Mouse (Mus musculus): ENCODE data around the gene Rtkn2. TPM values are rescaled to one million over a fixed set of nuclear protein-coding genes. Genes with fewer than 3 reads are reported as not detected.

Rtkn2 gene
- polyA plus RNA-seq, 1 experiment from 2014 or later, result 5.0 TPM

DNA sequence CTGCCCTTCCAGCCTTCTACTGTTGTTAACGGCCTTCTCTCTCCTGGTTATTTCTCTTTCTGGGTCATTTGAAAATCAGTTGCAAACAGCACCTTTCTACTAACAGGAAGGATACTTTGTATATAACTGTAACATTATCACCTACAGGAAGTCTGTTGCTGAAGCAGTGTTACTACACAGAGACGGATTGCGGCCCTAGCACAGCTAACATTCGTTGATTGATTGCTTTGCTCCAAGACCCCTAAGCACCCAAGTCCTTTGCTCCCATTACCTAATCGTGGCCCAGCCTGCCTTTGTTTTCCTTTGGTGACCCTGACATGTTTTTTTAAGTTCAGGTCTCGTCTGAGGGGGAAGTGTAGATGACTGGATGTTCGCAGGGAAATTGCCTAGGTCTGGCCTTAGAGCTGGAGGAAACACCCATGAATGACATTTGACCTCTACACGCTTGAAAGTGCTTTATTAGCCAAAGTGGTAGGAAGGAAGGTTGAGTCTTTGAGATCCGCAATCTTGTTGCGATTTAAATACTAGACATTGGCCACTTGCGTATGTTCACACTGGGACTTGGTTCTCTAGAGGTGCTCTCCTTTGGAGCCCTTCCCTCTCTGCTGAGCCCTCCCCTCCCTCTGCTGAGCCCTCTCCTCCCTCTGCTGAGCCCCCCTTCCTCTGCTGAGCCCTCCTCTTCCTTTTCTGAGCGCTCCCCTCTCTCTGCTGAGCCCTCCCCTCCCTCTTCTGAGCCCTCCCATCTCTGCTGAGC, 49.1 kb downstream of the Rtkn2 start:
- Histone ChIP-seq H3K4me3 (ENCODE audit: low read length) (no peak overlapping the region), H3K27ac (ENCODE audit: low read length) (no peak overlapping the region), H3K4me2 (ENCODE audit: low read depth, low read length) (no peak overlapping the region), H3K9me3 (ENCODE audit: control insufficient read depth, low read length) (0 out of 2 replicates have a peak, but pooled peaks cover under 1% of the 10 kb centered on the region), H3K36me3 (ENCODE audit: control insufficient read depth, insufficient read depth, low read length) (peaks cover 3% of the 10 kb centered on the region; the same call in 1 of the 2 replicates), H3K9ac (ENCODE audit: low read depth, low read length) (no peak overlapping the region), H3K4me1 (ENCODE audit: control insufficient read depth, insufficient read depth, low read length) (no peaks in the 10 kb centered on the region), H3K27me3 (replicated peaks; ENCODE audit: control insufficient read depth, insufficient read depth, low read length) (no peaks in the 10 kb centered on the region)
- 72% methylated on average over 12 of the region's 12 CpGs for WGBS
- ATAC-seq, result no peak

DNA sequence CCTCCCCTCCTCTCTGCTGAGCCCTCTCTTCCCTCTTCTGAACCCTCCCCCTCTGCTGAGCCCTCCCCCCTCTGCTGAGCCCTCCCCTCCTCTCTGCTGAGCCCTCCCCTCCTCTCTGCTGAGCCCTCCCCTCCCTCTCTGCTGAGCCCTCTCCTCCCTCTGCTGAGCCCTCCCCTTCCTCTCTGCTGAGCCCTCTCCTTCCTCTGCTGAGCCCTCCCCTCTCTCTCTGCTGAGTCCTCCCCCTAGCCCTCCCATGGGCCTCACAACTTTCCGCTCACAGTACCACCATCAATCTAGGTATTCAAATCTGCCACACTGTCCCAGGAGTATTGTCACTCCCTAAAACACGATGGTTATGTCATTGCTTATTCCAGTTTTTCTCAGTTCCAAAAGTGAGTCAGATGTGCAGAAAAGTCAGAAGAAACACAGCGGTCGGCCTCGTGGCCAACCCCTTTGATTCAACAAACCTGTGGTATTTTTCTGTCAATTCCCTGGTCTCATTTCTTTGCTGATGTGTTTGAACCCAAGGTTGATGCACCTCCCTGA, 49.8 kb downstream of the Rtkn2 start:
- 83% methylated on average over 5 of the region's 5 CpGs for WGBS
- Histone ChIP-seq H3K36me3 (ENCODE audit: control insufficient read depth, insufficient read depth, low read length) (peaks cover 3% of the 10 kb centered on the region; the same call in 1 of the 2 replicates), H3K27ac (ENCODE audit: low read length) (no peak overlapping the region), H3K9ac (ENCODE audit: low read depth, low read length) (no peak overlapping the region), H3K4me1 (ENCODE audit: control insufficient read depth, insufficient read depth, low read length) (no peaks in the 10 kb centered on the region), H3K4me3 (ENCODE audit: low read length) (no peak overlapping the region), H3K4me2 (ENCODE audit: low read depth, low read length) (no peak overlapping the region), H3K27me3 (replicated peaks; ENCODE audit: control insufficient read depth, insufficient read depth, low read length) (no peaks in the 10 kb centered on the region), H3K9me3 (ENCODE audit: control insufficient read depth, low read length) (0 out of 2 replicates have a peak, but pooled peaks cover 5% of the 10 kb centered on the region)
- ATAC-seq, result no peak

DNA sequence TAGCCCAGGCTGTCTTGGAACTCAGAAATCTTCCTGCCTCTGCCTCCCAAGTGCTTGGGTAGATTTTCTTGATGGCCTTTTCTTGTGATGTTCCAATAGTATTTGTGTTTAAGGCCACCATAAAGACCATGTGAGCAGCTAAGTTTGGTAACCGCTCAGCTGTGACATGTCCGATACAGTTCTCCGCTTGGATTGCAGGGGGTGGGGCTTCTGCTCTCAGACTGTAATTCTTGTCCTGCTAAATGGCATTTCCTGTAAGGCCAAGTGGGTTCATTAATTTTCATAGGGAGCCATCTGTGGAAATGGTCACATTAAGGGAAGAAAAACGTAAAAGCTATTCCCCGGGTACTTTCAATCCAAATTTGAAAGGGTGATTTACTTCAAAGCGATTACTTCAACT, 50.7 kb downstream of the Rtkn2 start:
- H3K27me3 ChIP-seq (replicated peaks; ENCODE audit: control insufficient read depth, insufficient read depth, low read length), result no peaks in the 10 kb centered on the region
- H3K4me1 ChIP-seq (ENCODE audit: control insufficient read depth, insufficient read depth, low read length), result no peaks in the 10 kb centered on the region
- peaks cover 3% of the 10 kb centered on the region; the same call in 1 of the 2 replicates for H3K36me3 ChIP-seq (ENCODE audit: control insufficient read depth, insufficient read depth, low read length)
- ATAC-seq, result no peak
- 0 out of 2 replicates have a peak, but pooled peaks cover 5% of the 10 kb centered on the region for H3K9me3 ChIP-seq (ENCODE audit: control insufficient read depth, low read length)
- no peak overlapping the region for H3K27ac ChIP-seq (ENCODE audit: low read length)
- H3K4me2 ChIP-seq (ENCODE audit: low read depth, low read length), result no peak overlapping the region
- H3K4me3 ChIP-seq (ENCODE audit: low read length), result no peak overlapping the region
- WGBS, result 67% methylated on average over 6 of the region's 6 CpGs
- no peak overlapping the region for H3K9ac ChIP-seq (ENCODE audit: low read depth, low read length)

DNA sequence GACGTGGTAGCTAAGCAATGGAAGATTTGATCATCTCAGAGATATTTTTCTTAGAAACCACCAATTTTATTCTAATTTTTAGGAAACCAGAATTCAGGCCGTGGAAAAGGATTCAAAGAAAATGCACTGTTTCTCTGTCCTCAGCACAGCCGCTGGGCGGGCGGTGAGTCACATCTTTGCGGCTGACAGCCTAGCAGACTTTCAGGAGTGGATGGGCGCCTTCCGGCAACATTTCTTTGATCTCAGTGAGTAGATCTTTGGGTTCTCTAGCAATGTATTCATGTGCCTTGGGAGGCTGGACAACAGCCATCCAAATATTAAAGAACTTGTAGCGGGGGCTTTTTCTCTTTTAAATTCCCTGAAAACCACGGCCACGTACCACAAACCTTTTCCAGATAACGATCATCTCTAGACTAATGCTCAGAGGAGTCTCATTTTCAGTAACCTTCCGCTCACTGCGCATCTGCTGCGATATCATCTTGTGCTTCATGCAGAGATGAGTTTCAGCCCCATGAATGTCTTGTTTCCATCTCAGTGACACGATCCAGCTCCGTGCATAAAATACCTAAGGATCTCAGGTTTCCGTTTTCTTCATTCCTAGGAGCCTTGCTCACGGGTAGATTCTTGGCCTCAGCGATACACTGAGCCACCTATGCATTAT, 56.5 kb downstream of the Rtkn2 start:
- H3K4me3 ChIP-seq (ENCODE audit: low read length), result no peak overlapping the region
- H3K9me3 ChIP-seq (ENCODE audit: control insufficient read depth, low read length), result 0 out of 2 replicates have a peak, but pooled peaks cover 5% of the 10 kb centered on the region
- H3K27ac ChIP-seq (ENCODE audit: low read length), result no peak overlapping the region
- no peak overlapping the region for H3K9ac ChIP-seq (ENCODE audit: low read depth, low read length)
- no peaks in the 10 kb centered on the region; the same call in 1 of the 2 replicates for H3K36me3 ChIP-seq (ENCODE audit: control insufficient read depth, insufficient read depth, low read length)
- ATAC-seq, result no peak
- WGBS, result 93% methylated on average over 20 of the region's 20 CpGs
- H3K27me3 ChIP-seq (replicated peaks; ENCODE audit: control insufficient read depth, insufficient read depth, low read length), result no peaks in the 10 kb centered on the region
- H3K4me2 ChIP-seq (ENCODE audit: low read depth, low read length), result no peak overlapping the region
- H3K4me1 ChIP-seq (ENCODE audit: control insufficient read depth, insufficient read depth, low read length), result no peaks in the 10 kb centered on the region

DNA sequence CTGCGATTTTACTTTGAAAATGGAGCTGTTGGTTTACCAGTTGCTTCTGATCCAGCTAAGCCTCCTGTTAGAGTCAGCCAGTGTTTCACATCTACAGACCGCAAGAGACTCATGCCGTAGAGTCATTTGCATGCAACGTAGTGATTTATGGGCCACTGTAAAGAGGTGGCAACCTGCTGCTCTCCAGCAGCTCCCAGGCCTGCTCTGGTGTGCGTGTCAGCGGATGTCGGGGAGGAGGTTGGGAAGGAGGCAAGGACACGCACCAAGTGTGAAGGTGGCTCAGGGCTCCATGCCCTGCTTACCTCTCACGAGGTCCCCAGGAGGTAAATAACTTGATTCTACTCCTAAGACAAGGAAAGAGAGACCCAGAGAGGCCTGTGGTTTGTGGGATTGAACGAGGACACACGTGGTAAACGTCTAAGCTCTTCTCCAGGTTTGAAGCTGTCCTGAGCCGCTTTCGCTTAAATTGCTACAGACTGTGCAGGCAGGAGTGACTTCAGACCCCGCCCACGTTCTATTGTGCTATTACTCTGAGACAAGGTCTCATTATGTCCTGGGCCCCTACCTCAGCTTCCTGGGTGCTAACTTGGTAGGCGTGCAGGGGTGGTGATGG, 57.1 kb downstream of the Rtkn2 start:
- H3K4me2 ChIP-seq (ENCODE audit: low read depth, low read length), result no peak overlapping the region
- no peak overlapping the region for H3K9ac ChIP-seq (ENCODE audit: low read depth, low read length)
- 85% methylated on average over 17 of the region's 17 CpGs for WGBS
- no peaks in the 10 kb centered on the region for H3K27me3 ChIP-seq (replicated peaks; ENCODE audit: control insufficient read depth, insufficient read depth, low read length)
- no peak overlapping the region for H3K4me3 ChIP-seq (ENCODE audit: low read length)
- 0 out of 2 replicates have a peak, but pooled peaks cover 5% of the 10 kb centered on the region for H3K9me3 ChIP-seq (ENCODE audit: control insufficient read depth, low read length)
- no peaks in the 10 kb centered on the region; the same call in 1 of the 2 replicates for H3K36me3 ChIP-seq (ENCODE audit: control insufficient read depth, insufficient read depth, low read length)
- H3K27ac ChIP-seq (ENCODE audit: low read length), result no peak overlapping the region
- no peak for ATAC-seq
- H3K4me1 ChIP-seq (ENCODE audit: control insufficient read depth, insufficient read depth, low read length), result no peaks in the 10 kb centered on the region

DNA sequence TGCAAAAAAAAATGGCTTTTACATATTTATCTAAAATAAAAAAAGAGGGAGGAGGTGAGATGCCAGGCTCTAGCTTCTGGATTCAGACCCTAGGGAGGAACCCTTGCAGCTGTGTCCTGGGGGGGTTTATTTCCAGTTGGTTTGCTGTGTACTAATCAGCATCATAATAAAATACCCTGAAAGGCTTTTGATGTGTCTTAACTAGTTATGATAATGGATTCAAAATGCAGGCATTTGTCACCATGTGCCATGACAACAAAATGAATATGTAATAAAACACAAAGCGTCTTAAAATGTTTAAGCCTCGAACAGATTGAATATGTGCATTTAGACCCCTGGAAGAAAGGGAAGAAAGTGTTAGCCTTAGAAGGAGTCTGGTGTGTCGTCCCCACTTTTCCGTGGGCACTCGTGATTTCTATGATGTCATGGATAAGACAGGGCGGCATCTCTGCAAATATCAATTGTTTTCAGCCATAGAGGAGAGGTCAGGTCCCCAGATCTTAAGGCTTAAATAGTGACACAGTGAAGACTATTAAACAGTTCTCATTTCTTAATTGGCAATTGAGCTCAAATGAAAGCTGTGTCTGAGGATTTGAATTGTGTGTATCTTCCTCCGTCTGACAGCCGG, 59.7 kb downstream of the Rtkn2 start:
- Histone ChIP-seq H3K27ac (ENCODE audit: low read length) (no peak overlapping the region), H3K4me3 (ENCODE audit: low read length) (no peak overlapping the region), H3K27me3 (replicated peaks; ENCODE audit: control insufficient read depth, insufficient read depth, low read length) (no peaks in the 10 kb centered on the region), H3K9ac (ENCODE audit: low read depth, low read length) (no peak overlapping the region), H3K36me3 (ENCODE audit: control insufficient read depth, insufficient read depth, low read length) (no peaks in the 10 kb centered on the region), H3K4me1 (ENCODE audit: control insufficient read depth, insufficient read depth, low read length) (no peaks in the 10 kb centered on the region), H3K4me2 (ENCODE audit: low read depth, low read length) (no peak overlapping the region), H3K9me3 (ENCODE audit: control insufficient read depth, low read length) (no peaks in the 10 kb centered on the region)
- WGBS, result 87% methylated on average over 8 of the region's 8 CpGs
- ATAC-seq, result no peak

GRCm38 (mm10) chr10:68039641-68040205, 60.4 kb downstream of the Rtkn2 start:
- H3K4me1 ChIP-seq (ENCODE audit: control insufficient read depth, insufficient read depth, low read length), result no peaks in the 10 kb centered on the region
- 83% methylated on average over 14 of the region's 14 CpGs for WGBS
- H3K27me3 ChIP-seq (replicated peaks; ENCODE audit: control insufficient read depth, insufficient read depth, low read length), result no peaks in the 10 kb centered on the region
- no peaks in the 10 kb centered on the region for H3K36me3 ChIP-seq (ENCODE audit: control insufficient read depth, insufficient read depth, low read length)
- no peaks in the 10 kb centered on the region for H3K9me3 ChIP-seq (ENCODE audit: control insufficient read depth, low read length)
- H3K4me2 ChIP-seq (ENCODE audit: low read depth, low read length), result no peak overlapping the region
- H3K27ac ChIP-seq (ENCODE audit: low read length), result no peak overlapping the region
- H3K4me3 ChIP-seq (ENCODE audit: low read length), result no peak overlapping the region
- no peak for ATAC-seq
- no peak overlapping the region for H3K9ac ChIP-seq (ENCODE audit: low read depth, low read length)

DNA sequence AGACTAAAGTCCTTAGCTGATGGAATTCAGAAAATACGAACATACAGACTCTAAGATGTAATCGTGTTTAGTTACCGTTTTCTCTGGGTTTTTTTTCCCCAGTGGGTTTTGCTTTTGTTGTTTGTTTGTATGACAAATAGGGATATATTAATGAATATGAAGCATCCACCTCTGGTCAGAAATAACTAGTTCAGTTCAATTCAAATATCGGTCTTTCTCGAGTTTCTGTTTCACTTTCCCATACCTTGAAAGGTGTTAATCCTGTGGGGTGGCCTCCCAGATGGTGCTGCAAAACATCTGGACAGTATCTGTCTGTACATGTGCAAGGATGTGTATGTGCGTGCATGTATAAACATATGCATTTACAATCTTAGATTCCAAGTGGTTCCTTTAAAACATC, 61.0 kb downstream of the Rtkn2 start:
- ATAC-seq, result no peak
- Histone ChIP-seq H3K9ac (ENCODE audit: low read depth, low read length) (no peak overlapping the region), H3K9me3 (ENCODE audit: control insufficient read depth, low read length) (no peaks in the 10 kb centered on the region), H3K4me1 (ENCODE audit: control insufficient read depth, insufficient read depth, low read length) (no peaks in the 10 kb centered on the region), H3K36me3 (ENCODE audit: control insufficient read depth, insufficient read depth, low read length) (no peaks in the 10 kb centered on the region), H3K27me3 (replicated peaks; ENCODE audit: control insufficient read depth, insufficient read depth, low read length) (no peaks in the 10 kb centered on the region), H3K4me3 (ENCODE audit: low read length) (no peak overlapping the region), H3K27ac (ENCODE audit: low read length) (no peak overlapping the region), H3K4me2 (ENCODE audit: low read depth, low read length) (no peak overlapping the region)
- 67% methylated on average over 6 of the region's 6 CpGs for WGBS
